Mouse (Mus musculus) adrenal gland, adult (tissue): ENCODE measurements at regions not wholly inside any gene's neighbourhood (a gene's known extent, or its start where the extent isn't known, plus 50 kb on each side); places are given as distances from the start of the nearest gene placed in this dataset.
A peak's percentile ranks its signal among the peaks of the same experiment; 100 is the strongest.

Experiments
- DNase-seq, 2 experiments: peaks; one replicate each; pipeline ENCODE4 v3.0.0; 2022 to 2023; ENCODE audit warnings: low spot score in 1 of 2; ENCODE audit not compliant: inconsistent age in 2 of 2

DNA sequence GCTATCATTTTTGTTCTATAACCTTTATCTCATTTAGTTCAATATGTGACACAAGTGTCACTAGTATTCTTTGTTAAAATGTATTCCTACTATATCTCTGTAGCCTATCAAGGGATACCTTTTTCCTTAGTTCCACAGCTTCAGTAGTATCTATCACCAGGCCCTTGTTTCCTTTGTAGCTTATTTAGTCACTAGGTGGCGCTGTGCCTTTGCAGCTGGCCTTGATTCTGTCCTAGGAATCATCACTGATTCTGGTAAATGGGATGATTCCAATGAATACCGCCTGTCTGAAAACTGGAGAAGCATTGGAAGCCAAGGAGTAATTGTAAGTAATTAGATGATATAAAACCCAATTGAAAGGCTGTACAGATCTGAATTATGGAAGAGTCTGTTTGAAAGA lies 139.3 kb downstream of the Dcaf12l2 start:
- peak in 1 of 2 experiments; percentile 29 for DNase-seq
